Mouse (Mus musculus) embryonic facial prominence, embryonic 13.5 days (tissue): ENCODE results near the gene Ccdc144b. TPM values are rescaled to one million over a fixed set of nuclear protein-coding genes. Genes with fewer than 3 reads are reported as not detected.

Source experiments
- ATAC-seq: fragments of 200-750 bp; cut with Nextera tagmentation; 2 replicates; pipeline ENCODE4 v1.8.0; 2017; ENCODE audit warnings: low read depth; ENCODE audit not compliant: insufficient number of reproducible peaks, insufficient read depth, low FRiP score, low TSS enrichment
- H3K27ac ChIP-seq: fragments of 300-500 bp; sonication (generic); 2 replicates; pipeline ENCODE4 v1.5.1; 2015; ENCODE audit warnings: moderate library complexity, mild to moderate bottlenecking, inconsistent platforms
- H3K27me3 ChIP-seq: fragments of 300-500 bp; sonication (generic); 2 replicates; pipeline ENCODE4 v1.6.1; 2015; ENCODE audit warnings: mild to moderate bottlenecking, inconsistent platforms
- H3K36me3 ChIP-seq: fragments of 300-500 bp; sonication (generic); 2 replicates; pipeline ENCODE4 v1.6.1; 2015; ENCODE audit warnings: mild to moderate bottlenecking, inconsistent platforms
- H3K4me1 ChIP-seq: fragments of 300-500 bp; sonication (generic); 2 replicates; pipeline ENCODE4 v1.6.1; 2015; ENCODE audit warnings: inconsistent platforms
- H3K4me2 ChIP-seq: fragments of 300-500 bp; sonication (generic); 2 replicates; pipeline ENCODE4 v1.6.1; 2015; ENCODE audit warnings: moderate library complexity, mild to moderate bottlenecking, inconsistent platforms
- H3K4me3 ChIP-seq: fragments of 300-500 bp; sonication (generic); 2 replicates; pipeline ENCODE4 v1.5.1; 2015; ENCODE audit warnings: mild to moderate bottlenecking, inconsistent platforms
- H3K9ac ChIP-seq: fragments of 300-500 bp; sonication (generic); 2 replicates; pipeline ENCODE4 v1.6.1; 2015; ENCODE audit warnings: mild to moderate bottlenecking, inconsistent platforms
- H3K9me3 ChIP-seq: fragments of 300-500 bp; sonication (generic); 2 replicates; pipeline ENCODE4 v1.6.1; 2016; ENCODE audit warnings: inconsistent platforms
- WGBS: fragments of 180-500 bp; shearing (Covaris S2); methylation state at CpG from one replicate; pipeline ENCODE4 v1.1.7; 2015; ENCODE audit warnings: mixed read lengths; 5-methylcytosine and 5-hydroxymethylcytosine counted together
- polyA plus RNA-seq: library from polyadenylated mRNA; unstranded; fragments of >200 nt; fragmentation: Nextera tagmentation; extraction: Ambion mirVana; gene quantifications from 2 replicates; pipeline ENCODE4 v1.2.1, GENCODE M21; 2015

Ccdc144b gene
- polyA plus RNA-seq, 1 experiment from 2014 or later, result not detected

DNA sequence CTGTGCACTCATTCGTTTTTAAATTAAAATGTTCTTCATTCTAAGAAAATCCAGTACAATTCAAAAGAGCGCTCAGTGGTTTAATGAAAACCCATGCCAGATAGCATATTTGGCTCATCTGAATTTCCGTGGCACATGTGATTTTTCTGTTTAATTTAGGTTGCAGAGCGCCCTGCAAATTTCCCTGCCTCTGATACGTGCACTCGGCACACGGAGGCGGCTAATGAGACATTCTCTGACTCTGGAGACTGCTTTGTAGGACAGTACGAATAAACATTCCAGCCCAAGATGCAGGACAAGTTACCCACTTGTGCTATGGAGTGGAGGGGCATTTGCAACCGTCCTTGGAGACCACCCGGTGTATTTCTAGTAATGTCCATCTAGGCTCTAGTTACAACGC, 82.2 kb downstream of the Ccdc144b start:
- H3K27me3 ChIP-seq, result no peaks in the 10 kb centered on the region
- H3K4me3 ChIP-seq, result no peak overlapping the region
- H3K4me1 ChIP-seq, result no peaks in the 10 kb centered on the region
- 92% methylated on average over 12 of the region's 12 CpGs for WGBS
- no peak overlapping the region for H3K9ac ChIP-seq
- no peaks in the 10 kb centered on the region for H3K9me3 ChIP-seq
- H3K36me3 ChIP-seq, result peaks cover 73% of the 10 kb centered on the region
- H3K4me2 ChIP-seq, result no peak overlapping the region
- no peak overlapping the region for H3K27ac ChIP-seq
- ATAC-seq, result no peak

DNA sequence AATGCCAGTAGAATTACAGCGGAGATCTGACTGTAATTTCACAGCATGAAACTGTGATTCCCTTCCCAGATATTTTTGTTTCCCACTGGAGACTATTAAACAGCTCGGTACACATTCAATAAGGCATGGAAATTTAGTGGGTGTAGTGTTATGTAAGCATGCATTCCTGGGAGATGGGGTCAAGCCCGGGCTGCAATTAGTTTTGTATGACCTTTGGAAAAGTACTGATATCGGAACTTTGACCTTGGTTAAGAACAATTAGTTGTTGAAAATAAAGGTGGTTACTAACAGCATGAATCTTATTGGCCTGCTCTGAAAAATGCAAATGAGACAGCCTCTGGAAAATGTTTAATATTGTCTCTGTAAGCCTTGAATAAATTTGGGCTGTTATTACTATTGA, 82.9 kb downstream of the Ccdc144b start:
- Histone ChIP-seq H3K27me3 (no peaks in the 10 kb centered on the region), H3K4me3 (no peak overlapping the region), H3K36me3 (peaks cover 66% of the 10 kb centered on the region), H3K4me1 (no peaks in the 10 kb centered on the region), H3K9ac (no peak overlapping the region), H3K9me3 (no peaks in the 10 kb centered on the region), H3K4me2 (no peak overlapping the region), H3K27ac (no peak overlapping the region)
- no peak for ATAC-seq
- WGBS, result 86% methylated on average over 4 of the region's 4 CpGs

DNA sequence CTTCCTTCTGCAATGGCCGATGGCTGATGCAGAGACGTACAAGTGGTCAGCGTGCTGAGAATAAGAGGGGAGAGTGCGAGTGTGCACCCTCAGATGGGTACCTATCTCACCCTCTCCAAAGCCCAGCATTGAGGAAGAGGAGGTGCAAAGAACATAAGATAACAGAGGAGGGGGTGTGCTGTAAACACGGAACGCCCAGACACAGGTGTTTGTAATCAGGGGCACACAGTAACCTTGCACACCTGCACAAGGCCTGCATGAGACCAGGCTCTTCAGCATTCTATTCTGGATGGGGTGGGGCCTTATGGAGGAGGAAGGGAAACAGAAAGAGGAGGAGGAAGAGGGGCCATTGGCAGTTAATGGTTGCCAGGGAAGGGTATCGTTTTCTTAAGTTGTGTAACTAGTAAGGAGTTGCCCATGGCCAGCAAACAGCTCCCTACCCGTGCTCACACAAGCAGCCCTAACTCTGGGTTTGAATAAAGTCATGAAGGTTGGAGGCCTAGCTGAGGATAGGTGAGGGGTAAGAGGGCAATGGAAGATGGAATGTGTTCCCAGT, 85.9 kb downstream of the Ccdc144b start:
- H3K27me3 ChIP-seq, result no peaks in the 10 kb centered on the region
- H3K9me3 ChIP-seq, result no peaks in the 10 kb centered on the region
- WGBS, result 90% methylated on average over 8 of the region's 8 CpGs
- H3K36me3 ChIP-seq, result peaks cover 54% of the 10 kb centered on the region
- ATAC-seq, result no peak
- no peak overlapping the region for H3K4me3 ChIP-seq
- H3K4me1 ChIP-seq, result no peaks in the 10 kb centered on the region
- H3K9ac ChIP-seq, result no peak overlapping the region
- no peak overlapping the region for H3K27ac ChIP-seq
- no peak overlapping the region for H3K4me2 ChIP-seq

DNA sequence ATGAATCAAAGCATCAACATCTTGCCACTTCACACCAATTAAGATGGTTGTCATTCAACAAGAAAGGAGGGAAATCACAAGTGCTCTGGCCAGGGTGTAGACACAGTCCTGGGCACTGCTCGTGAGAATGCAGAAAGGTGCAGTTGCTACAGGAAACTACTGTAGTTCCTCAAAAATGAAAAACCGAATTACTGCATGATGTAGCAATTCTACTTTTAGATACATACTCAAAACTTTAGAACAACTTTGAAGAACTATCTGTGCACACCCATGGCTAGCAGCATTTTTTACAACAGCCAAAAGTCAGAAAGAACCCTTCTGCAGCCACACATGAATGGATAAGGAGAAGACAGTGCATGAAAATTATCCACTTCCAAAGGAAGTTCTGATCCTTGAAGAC, 86.9 kb downstream of the Ccdc144b start:
- H3K4me3 ChIP-seq, result no peak overlapping the region
- peaks cover 52% of the 10 kb centered on the region for H3K36me3 ChIP-seq
- WGBS, result 86% methylated on average over 2 of the region's 2 CpGs
- H3K27me3 ChIP-seq, result no peaks in the 10 kb centered on the region
- no peak for ATAC-seq
- H3K27ac ChIP-seq, result no peak overlapping the region
- H3K4me2 ChIP-seq, result no peak overlapping the region
- no peak overlapping the region for H3K9ac ChIP-seq
- no peaks in the 10 kb centered on the region for H3K4me1 ChIP-seq
- no peaks in the 10 kb centered on the region for H3K9me3 ChIP-seq

DNA sequence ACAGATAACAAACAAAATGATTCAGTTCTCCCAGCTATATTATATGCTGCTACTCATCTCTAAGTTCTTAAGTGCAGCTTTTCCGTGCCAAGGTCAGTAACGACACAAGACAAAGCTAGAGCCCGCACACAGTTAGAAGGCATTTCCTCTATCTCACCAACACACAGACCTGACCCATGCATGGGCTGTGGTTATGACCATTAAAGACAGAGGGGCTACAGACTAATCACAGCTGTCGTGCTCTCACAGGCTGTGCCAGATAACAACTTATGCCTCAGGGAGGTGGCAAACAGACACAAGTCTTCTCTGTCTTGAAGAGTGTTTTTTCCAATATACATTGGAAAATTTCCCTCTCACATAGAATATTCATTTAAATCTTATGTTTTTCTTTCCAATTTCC, 88.4 kb downstream of the Ccdc144b start:
- Histone ChIP-seq H3K36me3 (peaks cover 54% of the 10 kb centered on the region), H3K27ac (no peak overlapping the region), H3K4me2 (no peak overlapping the region), H3K9ac (no peak overlapping the region), H3K27me3 (no peaks in the 10 kb centered on the region), H3K9me3 (no peaks in the 10 kb centered on the region), H3K4me3 (no peak overlapping the region), H3K4me1 (no peaks in the 10 kb centered on the region)
- ATAC-seq, result no peak
- 78% methylated on average over 4 of the region's 4 CpGs for WGBS

DNA sequence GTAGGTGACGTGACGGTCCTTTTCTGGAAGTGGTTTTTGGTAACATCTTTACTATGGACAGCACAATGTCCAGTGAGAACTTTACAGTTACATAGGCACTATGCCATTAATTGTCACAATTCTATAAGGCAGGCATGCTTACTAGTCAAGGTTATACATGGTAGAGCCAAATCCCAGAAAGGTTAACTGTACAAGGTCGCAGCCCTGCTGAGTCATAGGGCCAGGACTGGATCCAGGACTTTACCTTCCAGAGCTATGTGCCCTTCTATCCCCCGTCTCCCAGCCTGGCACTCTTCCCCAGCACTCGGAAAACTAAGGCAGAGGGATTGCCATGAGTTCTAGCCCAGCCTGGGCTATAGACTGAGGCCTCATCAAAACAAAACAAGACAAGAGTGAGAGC, 89.4 kb downstream of the Ccdc144b start:
- ATAC-seq, result no peak
- Histone ChIP-seq H3K36me3 (peaks cover 58% of the 10 kb centered on the region), H3K27me3 (no peaks in the 10 kb centered on the region), H3K4me3 (no peak overlapping the region), H3K27ac (no peak overlapping the region), H3K4me2 (no peak overlapping the region), H3K9ac (no peak overlapping the region), H3K4me1 (no peaks in the 10 kb centered on the region), H3K9me3 (no peaks in the 10 kb centered on the region)
- WGBS, result 95% methylated on average over 5 of the region's 5 CpGs

DNA sequence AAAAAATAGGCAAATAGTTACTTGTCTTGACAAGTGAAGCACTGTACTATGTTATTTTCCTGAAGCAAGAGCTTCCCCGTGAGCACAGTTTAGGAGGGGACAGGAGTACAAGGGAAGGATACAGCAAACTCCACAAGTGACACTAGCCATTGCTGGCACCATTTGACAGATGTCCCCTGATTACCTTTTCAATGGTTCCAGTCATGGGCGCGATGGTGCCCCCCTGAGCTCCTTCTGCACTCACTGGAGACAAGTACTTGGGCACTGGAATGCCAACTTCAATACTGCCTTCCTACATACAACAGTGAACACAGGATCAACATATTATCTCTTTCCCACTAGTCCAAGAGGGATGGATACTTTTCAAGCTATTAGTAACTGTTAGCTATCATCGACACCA, 89.9 kb downstream of the Ccdc144b start:
- Histone ChIP-seq H3K4me2 (no peak overlapping the region), H3K27ac (no peak overlapping the region), H3K9ac (no peak overlapping the region), H3K9me3 (no peaks in the 10 kb centered on the region), H3K36me3 (peaks cover 58% of the 10 kb centered on the region), H3K4me3 (no peak overlapping the region), H3K4me1 (no peaks in the 10 kb centered on the region), H3K27me3 (no peaks in the 10 kb centered on the region)
- ATAC-seq, result no peak
- 92% methylated on average over 4 of the region's 4 CpGs for WGBS

DNA sequence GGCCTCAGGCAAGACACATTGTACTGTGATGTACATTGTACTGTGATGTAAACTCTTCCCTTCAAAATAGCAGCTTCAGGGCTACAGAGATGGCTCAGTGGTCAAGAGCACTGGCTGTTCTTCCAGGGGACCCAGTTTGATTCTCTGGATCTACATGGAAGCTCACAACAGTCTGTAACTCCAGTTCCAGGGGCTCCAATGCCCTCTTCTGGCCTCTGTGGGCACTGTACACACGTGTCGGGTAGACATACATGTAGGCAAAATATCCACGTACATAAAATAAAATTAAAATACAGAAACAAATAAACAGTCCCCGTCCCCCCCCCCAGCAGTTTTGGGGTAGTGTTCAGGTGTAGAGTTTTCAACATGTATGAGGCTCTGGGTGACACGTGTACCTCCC, 90.4 kb downstream of the Ccdc144b start:
- no peaks in the 10 kb centered on the region for H3K4me1 ChIP-seq
- H3K4me3 ChIP-seq, result no peak overlapping the region
- H3K9ac ChIP-seq, result no peak overlapping the region
- H3K36me3 ChIP-seq, result peaks cover 58% of the 10 kb centered on the region
- no peak for ATAC-seq
- H3K27me3 ChIP-seq, result no peaks in the 10 kb centered on the region
- no peaks in the 10 kb centered on the region for H3K9me3 ChIP-seq
- no peak overlapping the region for H3K27ac ChIP-seq
- WGBS, result 91% methylated on average over 5 of the region's 5 CpGs
- no peak overlapping the region for H3K4me2 ChIP-seq

Other genes with a start within 250 kb of the Ccdc144b start
- 100 and 101 TPM in 2 replicates for gene Dcun1d1, start 116.1 kb downstream of the Ccdc144b start, polyA plus RNA-seq
- gene Mccc1, start 52.9 kb downstream of the Ccdc144b start, polyA plus RNA-seq, result 39.4 and 47.9 TPM in 2 replicates
- gene Acad9, start 12.4 kb upstream of the Ccdc144b start, polyA plus RNA-seq, result 74.2 and 105 TPM in 2 replicates
- 9.6 and 11.2 TPM in 2 replicates for gene D3Ertd254e, start 97.5 kb upstream of the Ccdc144b start, polyA plus RNA-seq
- gene Qrfpr, start 168.8 kb upstream of the Ccdc144b start, polyA plus RNA-seq, result 0.30 and 0.59 TPM in 2 replicates